Mouse (Mus musculus): Measurements from ENCODE around the gene Fndc9.

Fndc9 gene

GRCm38 (mm10) chr11:46276778-46277177, 41.4 kb downstream of the Fndc9 start:
- DNase-seq (ENCODE audit: low read depth, low spot score), result no peak

- DNase-seq (ENCODE audit: low read depth, low spot score), result no peak
Observed at GRCm38 (mm10) chr11:46278140-46278539, 42.8 kb downstream of the Fndc9 start.

GRCm38 (mm10) chr11:46278709-46279108, 43.4 kb downstream of the Fndc9 start:
- DNase-seq (ENCODE audit: low read depth, low spot score), result no peak

- DNase-seq (ENCODE audit: low read depth, low spot score), result no peak
Observed at GRCm38 (mm10) chr11:46282612-46283011, 47.3 kb downstream of the Fndc9 start.

- no peak for DNase-seq (ENCODE audit: low read depth, low spot score)
Observed at GRCm38 (mm10) chr11:46283800-46284199, 48.5 kb downstream of the Fndc9 start.

GRCm38 (mm10) chr11:46286803-46287202, 51.5 kb downstream of the Fndc9 start:
- no peak for DNase-seq (ENCODE audit: low read depth, low spot score)

GRCm38 (mm10) chr11:46288091-46288490, 52.8 kb downstream of the Fndc9 start:
- DNase-seq (ENCODE audit: low read depth, low spot score), result no peak

- no peak for DNase-seq (ENCODE audit: low read depth, low spot score)
Observed at GRCm38 (mm10) chr11:46289022-46289421, 53.7 kb downstream of the Fndc9 start.
